Mouse (Mus musculus): ENCODE measurements around the gene Tmprss11f.

DNA sequence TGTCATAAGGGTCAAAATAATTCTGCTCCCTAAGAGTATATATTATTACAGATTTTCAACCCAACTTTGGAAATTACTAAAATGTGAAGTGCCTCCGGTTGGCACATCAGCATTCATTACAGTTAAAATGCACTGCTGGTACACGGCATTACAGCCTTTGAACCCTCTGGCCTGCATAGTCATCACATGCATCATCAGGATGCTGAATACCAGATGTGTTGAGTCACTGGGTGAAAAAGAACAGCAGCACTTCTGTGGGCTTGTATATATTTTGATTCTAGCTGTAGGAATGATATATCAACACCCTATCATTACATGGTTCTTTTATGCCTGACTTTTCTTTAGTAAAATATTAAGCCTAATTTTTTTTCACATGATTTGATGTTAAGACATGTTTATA is 1.5 kb downstream of the Tmprss11f start:
- TF ChIP-seq POLR2A (IDR thresholded peaks at IDR 0.05; ENCODE audit: borderline replicate concordance, insufficient read depth, low read length): no peak
- TF ChIP-seq CTCF (IDR thresholded peaks at IDR 0.05; ENCODE audit: borderline replicate concordance, insufficient read depth, low read depth, low read length): no peak

Data from cerebellum, adult 2 months (tissue).